Mouse (Mus musculus): ENCODE measurements at regions not wholly inside any gene's neighbourhood (a gene's known extent, or its start where the extent isn't known, plus 50 kb on each side); places are given as distances from the start of the nearest gene placed in this dataset.

DNA sequence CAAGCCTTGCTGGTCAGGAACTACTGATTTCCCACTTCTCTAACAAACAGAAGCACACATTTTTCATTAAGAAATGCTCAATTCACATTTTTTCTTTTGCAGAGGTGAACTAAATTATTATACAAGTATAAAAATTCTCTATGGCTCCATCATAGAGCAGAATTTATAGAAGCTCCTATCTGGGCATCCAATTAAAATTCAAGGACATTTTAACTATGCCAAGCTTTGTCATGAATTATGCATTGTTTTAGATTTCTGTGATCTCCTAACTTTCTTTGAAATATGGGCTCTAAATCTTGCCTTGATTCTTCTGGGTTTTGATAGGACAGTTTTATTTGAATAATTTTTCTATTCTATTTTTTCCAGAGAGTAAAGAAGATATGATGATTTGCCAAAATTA lies 163.1 kb upstream of the Pex5l start:
- DNase-seq (ENCODE audit: extremely low spot score, low read depth, low spot score): no peak

DNA sequence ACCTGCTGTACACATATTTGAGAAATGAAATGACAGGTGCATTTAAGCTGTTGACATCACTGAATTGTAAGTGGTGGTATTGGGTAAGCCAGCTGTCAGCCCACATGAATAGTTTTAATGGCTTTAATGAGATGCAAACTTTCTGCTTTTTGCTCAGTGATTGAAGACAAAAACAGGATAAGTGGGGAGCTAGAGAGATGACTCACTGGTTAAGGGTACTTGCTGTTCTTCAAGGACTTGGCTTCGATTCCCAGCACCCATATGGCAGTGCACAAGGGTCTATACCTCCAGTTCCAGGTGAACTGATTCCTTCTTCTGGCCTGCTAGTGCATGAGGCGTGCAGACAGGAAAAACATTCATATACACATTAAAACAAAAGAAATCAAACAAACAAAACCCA lies 162.7 kb upstream of the Pex5l start:
- DNase-seq (ENCODE audit: extremely low spot score, low read depth, low spot score): no peak

DNA sequence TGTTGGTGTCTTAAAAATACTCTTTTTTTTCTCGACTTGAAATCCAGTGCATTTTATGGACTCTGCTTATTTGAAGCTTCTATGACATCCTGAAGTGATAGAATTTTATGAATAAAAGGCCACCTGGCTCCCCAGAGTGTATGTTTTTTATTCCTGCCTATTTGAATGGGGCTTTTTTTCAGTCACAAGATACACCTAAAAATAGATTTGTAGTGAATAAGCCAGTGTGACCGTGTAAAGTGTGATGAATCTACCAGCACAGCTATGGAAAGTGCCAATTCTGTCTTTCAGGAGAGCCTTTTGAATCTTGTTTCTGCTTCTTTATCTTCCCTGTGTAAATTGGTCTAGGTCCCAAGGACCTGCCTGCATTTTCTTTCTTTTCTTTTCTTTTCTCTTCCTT lies 119.8 kb upstream of the Pex5l start:
- no peak for DNase-seq (ENCODE audit: extremely low spot score, low read depth, low spot score)

DNA sequence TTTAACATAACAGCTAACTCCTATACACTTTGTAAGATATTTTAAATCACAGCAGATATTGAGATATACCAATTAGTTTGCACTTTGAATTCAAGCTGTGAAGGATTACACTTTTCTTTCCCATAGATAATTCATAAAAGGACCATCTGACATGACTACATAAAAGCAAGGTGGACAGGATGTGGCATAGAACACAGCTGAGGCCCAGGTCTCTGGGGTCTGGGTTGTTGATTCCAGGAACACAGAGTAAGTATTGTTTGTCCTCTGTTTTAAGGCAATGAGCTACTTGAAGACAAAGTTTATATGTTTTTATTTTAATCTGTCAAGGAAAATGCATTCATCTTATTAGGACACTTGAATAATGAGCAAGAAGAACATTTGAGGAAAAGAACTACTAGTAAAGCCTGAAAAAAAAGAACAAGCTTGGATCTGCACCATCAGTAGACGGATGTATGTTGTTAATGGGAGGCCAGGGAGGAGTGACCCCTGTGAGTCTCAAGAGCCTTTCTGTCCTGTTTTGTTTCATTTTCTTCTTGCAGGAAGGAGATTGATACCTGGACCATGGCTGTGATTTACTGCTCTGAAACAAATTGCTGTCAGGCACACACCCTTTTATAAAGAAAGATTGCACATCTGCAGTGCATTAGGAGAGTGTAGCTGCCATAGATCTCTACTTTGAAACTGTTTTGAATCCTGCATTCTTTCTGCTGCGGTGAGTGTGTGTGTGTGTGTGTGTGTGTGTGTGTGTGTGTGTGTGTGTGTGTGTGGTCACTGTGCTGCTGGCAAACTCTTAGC lies 76.4 kb upstream of the Pex5l start:
- DNase-seq (ENCODE audit: extremely low spot score, low read depth, low spot score): peak; percentile 52

DNA sequence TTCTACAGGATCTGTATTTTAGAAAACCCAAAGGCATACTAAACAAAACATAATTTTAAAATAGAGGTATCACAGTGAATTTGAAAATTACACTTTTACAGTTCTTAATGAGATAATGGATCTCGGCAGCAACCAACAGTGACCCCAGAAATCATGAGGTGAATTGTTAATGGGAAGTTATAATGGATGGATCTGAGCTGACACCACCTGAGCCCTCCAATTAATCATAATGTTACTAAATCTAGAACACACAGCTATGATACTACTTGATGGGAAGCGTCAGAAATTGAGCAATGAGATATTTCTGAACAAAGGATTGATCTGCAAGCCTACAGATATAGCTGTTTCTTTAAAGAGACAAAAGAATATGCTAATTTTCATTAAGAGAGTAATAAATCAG lies 75.2 kb upstream of the Pex5l start:
- DNase-seq (ENCODE audit: extremely low spot score, low read depth, low spot score): no peak

DNA sequence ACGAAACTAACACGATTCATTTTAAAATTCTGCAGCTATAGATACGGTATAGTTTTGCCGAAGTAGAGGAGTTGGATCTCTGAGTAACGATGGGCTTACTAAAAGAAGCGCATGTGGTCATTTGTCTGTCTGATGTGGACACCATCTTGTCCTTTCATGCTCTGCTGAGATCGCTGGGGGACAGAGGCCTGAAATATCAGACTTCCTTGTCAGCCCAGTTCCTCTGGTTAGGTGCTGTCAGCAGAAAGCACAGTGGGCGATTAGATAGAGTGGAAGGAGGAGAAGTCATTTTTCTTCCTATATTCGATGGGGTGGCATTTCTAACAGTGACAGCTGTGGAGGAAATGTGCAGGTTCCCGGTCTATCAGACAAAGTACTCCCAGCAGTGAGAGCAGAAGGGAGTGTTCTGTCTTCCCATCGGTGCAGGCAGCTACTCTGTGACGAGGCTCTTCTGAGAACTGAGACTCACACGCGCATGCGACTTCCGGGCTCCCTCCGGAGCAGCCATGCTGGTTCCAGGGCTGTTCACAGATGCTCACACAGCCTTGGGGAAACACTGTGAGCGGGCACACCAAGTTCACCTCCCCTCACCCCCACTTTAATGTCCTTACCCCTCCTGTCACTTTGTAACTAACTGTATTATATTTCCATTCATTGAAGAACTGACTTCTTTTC lies 74.5 kb upstream of the Pex5l start:
- no peak for DNase-seq (ENCODE audit: extremely low spot score, low read depth, low spot score)

DNA sequence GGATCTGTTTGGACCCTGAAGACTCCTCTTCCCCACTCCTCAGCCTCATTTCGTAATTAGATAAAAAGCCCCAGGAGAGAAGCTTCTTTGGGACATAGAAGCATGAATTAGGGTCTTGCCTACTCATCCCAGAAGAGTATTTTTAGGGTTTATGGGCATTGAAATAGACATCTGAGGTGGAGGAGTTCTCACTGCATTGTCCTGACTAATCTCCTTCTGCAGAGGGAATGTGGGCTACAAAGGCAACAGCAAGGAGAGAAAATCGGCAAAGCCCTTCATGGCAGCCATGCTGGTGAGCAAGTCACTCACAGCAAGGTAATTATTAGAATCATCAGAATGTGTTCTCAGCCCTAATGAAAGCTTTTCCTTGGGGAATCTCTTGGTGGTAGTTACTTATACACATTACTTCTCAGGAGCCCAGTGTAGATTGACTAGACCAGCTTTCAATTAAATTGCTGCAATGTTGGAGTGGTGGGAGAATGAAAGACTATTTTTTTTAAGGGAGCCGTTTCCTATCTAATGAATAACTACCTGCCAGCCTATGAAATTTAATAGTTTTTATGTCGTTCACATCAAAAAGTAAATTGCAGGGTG lies 68.3 kb upstream of the Pex5l start:
- DNase-seq (ENCODE audit: extremely low spot score, low read depth, low spot score): no peak
